Mouse (Mus musculus) heart, embryonic 10.5 days (tissue): ENCODE data around the gene Nmt2. TPM values are rescaled to one million over a fixed set of nuclear protein-coding genes. Genes with fewer than 3 reads are reported as not detected.
A peak's percentile ranks its signal among the peaks of the same experiment; 100 is the strongest.

Experiments used
- DNase-seq: peaks from one replicate; pipeline ENCODE4 v3.0.0-alpha.2; 2017; ENCODE audit warnings: low spot score
- H3K27ac ChIP-seq: fragments of 300-500 bp; sonication (generic); 2 replicates; pipeline ENCODE4 v1.5.1; 2016; ENCODE audit warnings: mild to moderate bottlenecking
- H3K27me3 ChIP-seq: fragments of 300-500 bp; sonication (generic); 2 replicates; pipeline ENCODE4 v1.6.1; 2016; ENCODE audit warnings: mild to moderate bottlenecking; ENCODE audit not compliant: poor library complexity, insufficient read depth, severe bottlenecking
- H3K36me3 ChIP-seq: fragments of 300-500 bp; sonication (generic); 2 replicates; pipeline ENCODE4 v1.6.1; 2016; ENCODE audit warnings: mild to moderate bottlenecking, moderate library complexity
- H3K4me1 ChIP-seq: fragments of 300-500 bp; sonication (generic); 2 replicates; pipeline ENCODE4 v1.6.1; 2016; ENCODE audit warnings: mild to moderate bottlenecking
- H3K4me3 ChIP-seq: fragments of 300-500 bp; sonication (generic); 2 replicates; pipeline ENCODE4 v1.5.1; 2016; ENCODE audit warnings: mild to moderate bottlenecking, moderate library complexity
- H3K9me3 ChIP-seq: fragments of 300-500 bp; sonication (generic); 2 replicates; pipeline ENCODE4 v1.6.1; 2016; ENCODE audit warnings: mild to moderate bottlenecking, moderate library complexity
- WGBS: fragments of 180-500 bp; shearing (Covaris S2); methylation state at CpG from one replicate; pipeline ENCODE4 v1.1.7; 2016; 5-methylcytosine and 5-hydroxymethylcytosine counted together
- polyA plus RNA-seq: library from polyadenylated mRNA; unstranded; fragments of >200 nt; fragmentation: Nextera tagmentation; extraction: Ambion mirVana; gene quantifications from 2 replicates; pipeline ENCODE4 v1.2.1, GENCODE M21; 2016

The Nmt2 gene
- polyA plus RNA-seq, 1 experiment from 2014 or later, result 39.0 TPM

DNA sequence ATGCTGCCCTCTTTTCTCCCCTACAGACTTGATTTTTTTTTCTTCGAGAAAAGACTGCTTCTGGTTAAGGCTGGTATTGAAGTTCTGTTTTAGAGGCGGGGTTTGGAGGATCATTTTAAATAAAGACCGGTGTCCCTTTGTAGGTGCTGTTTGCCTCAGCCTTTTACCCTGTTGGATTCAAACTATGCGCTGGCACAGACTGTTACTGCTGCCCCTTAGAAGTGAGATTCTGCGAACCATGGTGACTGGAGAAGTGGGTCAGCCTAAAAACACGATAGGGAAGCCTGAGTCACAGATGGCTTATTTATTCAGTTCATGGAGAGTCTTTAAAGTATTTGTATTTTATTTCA, 1.1 kb downstream of the Nmt2 start:
- 2% methylated on average over 6 of the region's 6 CpGs for WGBS
- H3K9me3 ChIP-seq, result no peaks in the 10 kb centered on the region; the same call in 1 of the 2 replicates
- no peaks in the 10 kb centered on the region for H3K27me3 ChIP-seq
- peak overlapping the region; percentile 89 for H3K4me3 ChIP-seq
- peak overlapping the region; percentile 95 for H3K27ac ChIP-seq
- no peaks in the 10 kb centered on the region for H3K36me3 ChIP-seq
- H3K4me1 ChIP-seq, result peaks cover 25% of the 10 kb centered on the region; the same call in 1 of the 2 replicates
- no peak for DNase-seq

GRCm38 (mm10) chr2:3285709-3286108, 1.7 kb downstream of the Nmt2 start:
- H3K4me1 ChIP-seq, result peaks cover 25% of the 10 kb centered on the region; the same call in 1 of the 2 replicates
- no peak overlapping the region for H3K27ac ChIP-seq
- no peaks in the 10 kb centered on the region; the same call in 1 of the 2 replicates for H3K9me3 ChIP-seq
- WGBS, result 24% methylated on average over 3 of the region's 3 CpGs
- H3K36me3 ChIP-seq, result no peaks in the 10 kb centered on the region
- no peak for DNase-seq
- H3K4me3 ChIP-seq, result peak overlapping the region; percentile 89
- H3K27me3 ChIP-seq, result no peaks in the 10 kb centered on the region

GRCm38 (mm10) chr2:3286243-3286642, 2.2 kb downstream of the Nmt2 start:
- WGBS, result 76% methylated on average over 2 of the region's 2 CpGs
- Histone ChIP-seq H3K9me3 (no peaks in the 10 kb centered on the region; the same call in 1 of the 2 replicates), H3K4me1 (peaks cover 25% of the 10 kb centered on the region; the same call in 1 of the 2 replicates), H3K27me3 (no peaks in the 10 kb centered on the region), H3K36me3 (no peaks in the 10 kb centered on the region), H3K27ac (no peak overlapping the region), H3K4me3 (no peak overlapping the region; the same call in 1 of the 2 replicates)
- DNase-seq, result no peak

GRCm38 (mm10) chr2:3289581-3289980, 5.6 kb downstream of the Nmt2 start:
- H3K4me3 ChIP-seq, result no peak overlapping the region
- 80% methylated on average over 1 of the region's 1 CpGs for WGBS
- peaks cover 13% of the 10 kb centered on the region; the same call in 1 of the 2 replicates for H3K4me1 ChIP-seq
- DNase-seq, result no peak
- no peak overlapping the region for H3K27ac ChIP-seq
- no peaks in the 10 kb centered on the region for H3K9me3 ChIP-seq
- no peaks in the 10 kb centered on the region for H3K36me3 ChIP-seq
- H3K27me3 ChIP-seq, result no peaks in the 10 kb centered on the region

- no peaks in the 10 kb centered on the region for H3K9me3 ChIP-seq
- 66% methylated on average over 1 of the region's 1 CpGs for WGBS
- H3K27me3 ChIP-seq, result no peaks in the 10 kb centered on the region
- 0 out of 2 replicates have a peak, but pooled peaks cover 4% of the 10 kb centered on the region for H3K4me1 ChIP-seq
- H3K4me3 ChIP-seq, result no peak overlapping the region
- H3K36me3 ChIP-seq, result no peaks in the 10 kb centered on the region
- H3K27ac ChIP-seq, result no peak overlapping the region
- no peak for DNase-seq
Observed at GRCm38 (mm10) chr2:3292170-3292569, 8.2 kb downstream of the Nmt2 start.

DNA sequence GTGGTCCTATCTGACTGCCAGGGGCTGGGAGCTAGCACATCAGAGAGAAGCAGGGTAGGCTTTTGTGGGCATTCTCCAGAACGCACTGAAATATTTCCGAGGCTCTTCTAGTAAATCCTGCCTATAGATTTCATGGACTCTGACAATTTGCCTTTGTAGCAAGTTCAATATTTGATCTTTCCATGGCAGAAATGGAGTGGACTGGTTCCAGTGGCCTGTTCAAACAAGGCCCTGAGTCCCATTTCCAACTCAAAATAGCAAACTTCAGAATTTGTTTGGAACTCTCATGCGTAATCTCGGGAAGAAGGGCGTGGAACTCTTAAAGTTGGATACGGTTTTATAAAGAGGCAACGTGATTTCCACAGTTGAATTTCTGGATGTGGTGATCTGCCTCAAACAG, 11.8 kb downstream of the Nmt2 start:
- Histone ChIP-seq H3K9me3 (no peaks in the 10 kb centered on the region), H3K4me1 (0 out of 2 replicates have a peak, but pooled peaks cover 4% of the 10 kb centered on the region), H3K27ac (no peak overlapping the region), H3K4me3 (no peak overlapping the region), H3K36me3 (no peaks in the 10 kb centered on the region), H3K27me3 (no peaks in the 10 kb centered on the region)
- DNase-seq, result no peak
- WGBS, result 91% methylated on average over 7 of the region's 7 CpGs

GRCm38 (mm10) chr2:3305426-3306025, 21.5 kb downstream of the Nmt2 start:
- no peaks in the 10 kb centered on the region for H3K27me3 ChIP-seq
- DNase-seq, result no peak
- H3K4me1 ChIP-seq, result no peaks in the 10 kb centered on the region
- peaks cover 35% of the 10 kb centered on the region for H3K36me3 ChIP-seq
- H3K4me3 ChIP-seq, result no peak overlapping the region
- 86% methylated on average over 3 of the region's 3 CpGs for WGBS
- H3K9me3 ChIP-seq, result no peaks in the 10 kb centered on the region
- H3K27ac ChIP-seq, result no peak overlapping the region

- no peak for DNase-seq
- WGBS, result 89% methylated on average over 2 of the region's 2 CpGs
Observed at GRCm38 (mm10) chr2:3323132-3323531, 39.1 kb downstream of the Nmt2 start.

DNA sequence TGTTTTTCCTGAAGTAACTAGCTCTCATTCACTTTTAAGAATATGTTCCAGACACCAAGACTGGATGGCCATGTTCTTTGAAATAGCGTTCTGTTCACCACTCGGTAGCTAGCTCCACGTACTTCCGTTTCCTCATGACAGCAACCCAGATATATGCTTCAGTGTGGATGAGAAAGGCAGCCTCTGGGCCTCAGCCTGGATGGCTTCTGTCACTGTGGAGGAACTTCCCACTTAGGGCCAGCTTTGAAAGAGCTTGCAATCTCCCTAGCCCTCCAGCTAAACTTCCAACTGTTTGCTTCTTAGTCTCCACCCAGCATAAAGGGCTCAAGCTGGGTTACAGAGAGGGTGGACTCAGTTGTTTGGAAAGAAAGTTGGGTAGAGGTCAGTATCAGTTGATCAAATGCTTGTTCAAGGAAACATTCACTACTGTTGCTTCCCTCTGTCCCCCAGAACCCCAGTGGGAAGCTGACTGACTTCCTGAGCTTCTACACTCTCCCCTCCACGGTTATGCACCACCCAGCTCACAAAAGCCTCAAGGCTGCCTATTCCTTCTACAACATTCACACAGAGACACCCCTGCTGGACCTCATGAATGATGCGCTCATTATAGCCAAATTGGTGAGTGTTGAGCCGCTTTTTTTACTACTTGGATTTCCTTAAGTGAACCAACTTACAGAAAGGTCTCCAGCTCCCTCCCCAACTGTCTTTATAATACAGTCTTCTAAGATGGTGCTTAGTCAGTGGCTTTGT, 40.5 kb downstream of the Nmt2 start:
- DNase-seq, result peak; percentile 72
- WGBS, result 94% methylated on average over 7 of the region's 7 CpGs
- peaks cover 66% of the 10 kb centered on the region for H3K36me3 ChIP-seq
- no peaks in the 10 kb centered on the region for H3K9me3 ChIP-seq
- no peak overlapping the region for H3K4me3 ChIP-seq
- H3K27me3 ChIP-seq, result no peaks in the 10 kb centered on the region
- no peak overlapping the region for H3K27ac ChIP-seq
- no peaks in the 10 kb centered on the region for H3K4me1 ChIP-seq

More at GRCm38 (mm10) chr2:3323132-3323531, 39.1 kb downstream of the Nmt2 start:
- no peaks in the 10 kb centered on the region for H3K27me3 ChIP-seq
- peaks cover 66% of the 10 kb centered on the region for H3K36me3 ChIP-seq
- H3K4me3 ChIP-seq, result no peak overlapping the region
- H3K9me3 ChIP-seq, result no peaks in the 10 kb centered on the region
- H3K4me1 ChIP-seq, result no peaks in the 10 kb centered on the region
- no peak overlapping the region for H3K27ac ChIP-seq

- Histone ChIP-seq H3K36me3 (peaks cover 64% of the 10 kb centered on the region), H3K27ac (no peak overlapping the region), H3K27me3 (no peaks in the 10 kb centered on the region), H3K4me3 (no peak overlapping the region), H3K4me1 (peaks cover 7% of the 10 kb centered on the region), H3K9me3 (no peaks in the 10 kb centered on the region)
- DNase-seq, result peak; percentile 68
- WGBS, result 62% methylated on average over 1 of the region's 1 CpGs
Observed at GRCm38 (mm10) chr2:3326547-3326946, 42.5 kb downstream of the Nmt2 start.

GRCm38 (mm10) chr2:3327351-3327750, 43.3 kb downstream of the Nmt2 start:
- no peaks in the 10 kb centered on the region for H3K27me3 ChIP-seq
- WGBS, result 33% methylated on average over 1 of the region's 1 CpGs
- peaks cover 59% of the 10 kb centered on the region for H3K36me3 ChIP-seq
- no peak for DNase-seq
- H3K4me3 ChIP-seq, result no peak overlapping the region
- H3K4me1 ChIP-seq, result peaks cover 8% of the 10 kb centered on the region
- H3K27ac ChIP-seq, result no peak overlapping the region
- H3K9me3 ChIP-seq, result no peaks in the 10 kb centered on the region

- H3K27me3 ChIP-seq, result peaks cover 4% of the 10 kb centered on the region; the same call in 1 of the 2 replicates
- WGBS, result 77% methylated on average over 5 of the region's 5 CpGs
- peak overlapping the region; percentile 81 for H3K4me3 ChIP-seq
- peak; percentile 71 for DNase-seq
- H3K36me3 ChIP-seq, result peaks cover 27% of the 10 kb centered on the region
- H3K27ac ChIP-seq, result no peak overlapping the region; the same call in 1 of the 2 replicates
- H3K4me1 ChIP-seq, result peaks cover 14% of the 10 kb centered on the region
- H3K9me3 ChIP-seq, result no peaks in the 10 kb centered on the region
Observed at GRCm38 (mm10) chr2:3331071-3331703, 47.2 kb downstream of the Nmt2 start.

GRCm38 (mm10) chr2:3332056-3332455, 48.0 kb downstream of the Nmt2 start:
- H3K9me3 ChIP-seq, result no peaks in the 10 kb centered on the region
- WGBS, result 2% methylated on average over 21 of the region's 21 CpGs
- H3K27ac ChIP-seq, result peak overlapping the region; percentile 92
- H3K4me1 ChIP-seq, result peaks cover 15% of the 10 kb centered on the region
- peaks cover 22% of the 10 kb centered on the region for H3K36me3 ChIP-seq
- DNase-seq, result no peak
- H3K4me3 ChIP-seq, result peak overlapping the region; percentile 81
- H3K27me3 ChIP-seq, result peaks cover 11% of the 10 kb centered on the region; the same call in 1 of the 2 replicates
